Mouse (Mus musculus): ENCODE results near the gene Gm26920. TPM values are rescaled to one million over a fixed set of nuclear protein-coding genes. Genes with fewer than 3 reads are reported as not detected.
"Not testable (repeated sequence)": the region's sequence is repeated elsewhere in the genome, so short reads cannot be mapped to it uniquely, and the experiment has no call there.

Gm26920 gene
- total and polyA plus RNA-seq, 3 experiments = not detected

- H3K79me2 ChIP-seq (replicated peaks; ENCODE audit: control insufficient read depth, extremely low read depth, insufficient read depth, poor library complexity, severe bottlenecking); dilution Hi-C loops (cut with MboI; ENCODE audit: extremely low pct_ligation_motif_present, extremely low pct_unique_long_range_greater_than_20kb, low sequenced_read_pairs); in situ Hi-C loops (cut with MboI; ENCODE audit: low pct_ligation_motif_present, low pct_unique_long_range_greater_than_20kb, low sequenced_read_pairs); H3K4me2 ChIP-seq (ENCODE audit: insufficient read depth, low read depth, poor library complexity, severe bottlenecking); DNase-seq (ENCODE audit: extremely low read depth); H3K4me3 ChIP-seq (replicated peaks in 1 of 3; ENCODE audit: low read depth in 2 of 3, low read length in 2 of 3, poor library complexity in 1 of 3); H3K36me3 ChIP-seq (replicated peaks in 1 of 2; ENCODE audit: control insufficient read depth in 1 of 2, insufficient read depth in 1 of 2, low read length in 1 of 2); H3K4me1 ChIP-seq (ENCODE audit: control insufficient read depth in 1 of 2, insufficient read depth in 2 of 2); H3K27me3 ChIP-seq (replicated peaks); H3K27ac ChIP-seq (ENCODE audit: insufficient read depth, low read depth); H3K9ac ChIP-seq (ENCODE audit: insufficient read depth, low read depth): not testable (repeated sequence)
- peaks cover 15% of the 10 kb centered on the region for H3K9me3 ChIP-seq (replicated peaks; ENCODE audit: low read length)
Observed at GRCm38 (mm10) chr7:30117935-30118334, 27.7 kb upstream of the Gm26920 start.

- Histone ChIP-seq H3K36me3 (replicated peaks in 1 of 2; ENCODE audit: control insufficient read depth in 1 of 2, insufficient read depth in 1 of 2, low read length in 1 of 2) (no peaks in the 10 kb centered on the region), H3K79me2 (replicated peaks; ENCODE audit: control insufficient read depth, extremely low read depth, insufficient read depth, poor library complexity, severe bottlenecking) (no peaks in the 10 kb centered on the region), H3K9ac (ENCODE audit: insufficient read depth, low read depth) (no peak overlapping the region), H3K4me3 (replicated peaks in 1 of 3; ENCODE audit: low read depth in 2 of 3, low read length in 2 of 3, poor library complexity in 1 of 3) (no peak overlapping the region), H3K27me3 (replicated peaks) (no peaks in the 10 kb centered on the region), H3K4me2 (ENCODE audit: insufficient read depth, low read depth, poor library complexity, severe bottlenecking) (no peak overlapping the region), H3K4me1 (ENCODE audit: control insufficient read depth in 1 of 2, insufficient read depth in 2 of 2) (peaks cover 0 to 3% of the 10 kb centered on the region in 2 experiments; a peak in 1 of 4 replicates), H3K27ac (ENCODE audit: insufficient read depth, low read depth) (no peak overlapping the region), H3K9me3 (replicated peaks; ENCODE audit: low read length) (peaks cover 15% of the 10 kb centered on the region)
- in situ Hi-C loops (cut with MboI; ENCODE audit: low pct_ligation_motif_present, low pct_unique_long_range_greater_than_20kb, low sequenced_read_pairs) = no loop called here
- TF ChIP-seq TBP (conservative IDR thresholded peaks at IDR 0.05; ENCODE audit: low read depth, low read length) = no peak
- TF ChIP-seq ZC3H11A (IDR thresholded peaks at IDR 0.05; ENCODE audit: low read depth, low read length) = no peak
- TF ChIP-seq USF2 (conservative IDR thresholded peaks at IDR 0.05; ENCODE audit: low read depth, low read length) = no peak
- no peak for TF ChIP-seq SIN3A (IDR thresholded peaks at IDR 0.05; ENCODE audit: low read length)
- no peak for TF ChIP-seq HCFC1 (IDR thresholded peaks at IDR 0.05; ENCODE audit: low read depth, low read length)
- TF ChIP-seq MXI1 (IDR thresholded peaks at IDR 0.05; ENCODE audit: low read depth, low read length) = no peak
- TF ChIP-seq ZMIZ1 (IDR thresholded peaks at IDR 0.05; ENCODE audit: low read depth, low read length) = no peak
- no peak for TF ChIP-seq RCOR1 (conservative IDR thresholded peaks at IDR 0.05; ENCODE audit: low read depth, low read length)
- TF ChIP-seq ZKSCAN1 (IDR thresholded peaks at IDR 0.05; ENCODE audit: borderline replicate concordance, low read depth, low read length) = no peak
- TF ChIP-seq SMC3 (IDR thresholded peaks at IDR 0.05; ENCODE audit: low read depth, low read length) = no peak
- no peak for TF ChIP-seq E2F4 (IDR thresholded peaks at IDR 0.05; ENCODE audit: insufficient replicate concordance, low read depth, low read length)
- no peak for TF ChIP-seq MEF2A (IDR thresholded peaks at IDR 0.05; ENCODE audit: borderline replicate concordance, low read depth, low read length)
- TF ChIP-seq USF1 (IDR thresholded peaks at IDR 0.05; ENCODE audit: low read depth, low read length) = no peak
- TF ChIP-seq ETS1 (conservative IDR thresholded peaks at IDR 0.05; ENCODE audit: low read depth, low read length) = no peak
- TF ChIP-seq CHD2 (IDR thresholded peaks at IDR 0.05; ENCODE audit: low read length) = no peak
- TF ChIP-seq ZNF384 (IDR thresholded peaks at IDR 0.05; ENCODE audit: low read depth, low read length) = no peak
- no peak for TF ChIP-seq MYC (IDR thresholded peaks at IDR 0.05; ENCODE audit: low read depth, low read length)
- DNase-seq (ENCODE audit: extremely low read depth) = no peak
- dilution Hi-C loops (cut with MboI; ENCODE audit: extremely low pct_ligation_motif_present, extremely low pct_unique_long_range_greater_than_20kb, low sequenced_read_pairs) = no loop called here
Observed at GRCm38 (mm10) chr7:30116076-30116475, 25.9 kb upstream of the Gm26920 start.
